Mouse (Mus musculus) left cerebral cortex, postnatal 4 days (tissue): ENCODE measurements around the gene Cxcr1. TPM values are rescaled to one million over a fixed set of nuclear protein-coding genes. Genes with fewer than 3 reads are reported as not detected.
A peak's percentile ranks its signal among the peaks of the same experiment; 100 is the strongest.

Experiments used
- DNase-seq: peaks from one replicate; pipeline ENCODE4 v3.0.0-alpha.2; 2022
- intact Hi-C: fragments of 180-260 bp; cut with DNase I; formaldehyde crosslinking; loops from one replicate; pipeline ENCODE4 v1.15.1; 2025
- total RNA-seq, 2 experiments: library from RNA; stranded (reverse); gene quantifications; 2 replicates each; pipeline ENCODE4 v1.2.3; 2021

Cxcr1 gene
- not detected for total RNA-seq

DNA sequence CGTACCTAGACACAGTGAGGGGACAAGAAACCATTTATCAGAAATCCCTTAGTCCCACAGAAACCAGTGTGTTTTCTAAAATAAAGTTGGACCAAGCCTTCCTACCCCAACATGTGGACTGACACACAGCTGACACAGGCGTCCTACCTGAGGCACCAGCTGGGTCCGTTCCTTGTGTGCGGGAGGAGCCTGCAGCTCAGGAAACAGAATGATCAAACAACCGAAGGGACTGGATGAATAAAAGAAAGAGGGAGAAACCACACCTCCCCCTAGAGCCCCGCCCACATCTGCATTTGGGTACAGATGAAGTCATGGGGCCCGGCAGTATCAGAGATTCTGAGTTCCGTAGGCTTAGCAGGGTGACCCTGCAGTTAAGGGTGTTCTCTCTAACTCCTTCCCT is at the start of gene Cxcr1:
Cxcr1 (minus strand) TSS at position 187 of the 400 bp plus-strand sequence.
- intact Hi-C loops = no loop called here
- no peak for DNase-seq

DNA sequence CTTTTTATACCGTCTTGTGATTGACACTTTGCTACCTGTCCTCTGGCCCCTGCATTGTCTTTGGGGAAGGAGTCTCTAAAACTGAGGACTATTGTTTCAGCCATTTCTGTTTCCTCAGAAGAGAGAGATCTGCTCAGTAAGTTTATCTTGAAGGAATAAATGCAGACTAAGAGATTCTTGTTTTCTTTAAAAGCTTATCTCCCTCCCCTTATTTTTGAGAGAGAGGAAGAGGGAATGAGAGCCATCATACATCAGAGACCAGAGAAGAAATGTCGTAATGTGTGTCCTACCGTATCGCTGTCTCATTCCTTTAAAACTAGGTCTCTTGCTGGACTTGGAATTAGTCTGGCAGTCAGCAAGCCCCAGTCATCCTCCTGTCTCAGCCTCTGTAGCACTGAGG is 46.4 kb upstream of the Cxcr1 start:
- intact Hi-C loops = no loop called here
- no peak for DNase-seq

DNA sequence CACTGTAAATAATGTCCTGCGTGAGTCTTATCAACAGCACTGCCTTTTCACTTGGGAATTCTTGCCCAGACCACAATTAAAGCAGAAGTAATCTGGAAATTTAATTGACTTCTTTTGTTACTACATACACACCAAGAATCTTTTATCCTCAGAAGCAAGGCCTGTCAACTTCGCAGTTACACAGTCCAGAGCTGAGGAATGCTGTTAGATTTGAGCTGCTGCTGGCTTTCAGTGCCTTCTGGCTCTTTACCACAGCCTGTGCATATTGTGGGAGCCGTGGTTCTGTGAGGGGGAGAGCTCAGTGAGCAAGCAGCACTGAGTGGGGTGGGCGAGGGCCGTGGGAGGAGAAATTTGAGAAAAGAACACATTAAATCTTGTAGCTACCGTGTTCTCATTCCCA is 45.9 kb upstream of the Cxcr1 start:
- intact Hi-C loops = no loop called here
- DNase-seq = no peak

DNA sequence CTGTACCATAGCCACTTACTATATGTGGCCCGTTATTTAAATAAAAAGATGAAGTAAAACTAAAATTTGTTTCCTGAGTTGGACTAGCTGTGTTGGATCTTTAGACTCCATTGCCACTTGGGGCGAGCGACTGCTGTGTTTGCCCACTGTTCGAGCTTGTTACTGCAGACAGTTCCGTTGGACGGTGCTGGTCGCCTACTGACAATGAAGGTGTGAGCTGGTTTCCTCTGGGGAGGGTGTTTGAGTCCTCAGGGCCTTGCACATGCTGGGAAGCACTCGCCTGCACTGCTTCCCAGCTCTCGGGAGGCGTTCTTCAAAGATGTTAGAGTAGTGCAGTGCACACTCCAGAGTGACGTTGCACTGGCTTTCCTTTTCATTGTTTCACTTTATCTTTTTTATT is 45.2 kb upstream of the Cxcr1 start:
- intact Hi-C loops = no loop called here
- DNase-seq = no peak

- DNase-seq = no peak
- intact Hi-C loops = no loop called here
Measured at GRCm38 (mm10) chr1:74239162-74239561, 44.7 kb upstream of the Cxcr1 start.

DNA sequence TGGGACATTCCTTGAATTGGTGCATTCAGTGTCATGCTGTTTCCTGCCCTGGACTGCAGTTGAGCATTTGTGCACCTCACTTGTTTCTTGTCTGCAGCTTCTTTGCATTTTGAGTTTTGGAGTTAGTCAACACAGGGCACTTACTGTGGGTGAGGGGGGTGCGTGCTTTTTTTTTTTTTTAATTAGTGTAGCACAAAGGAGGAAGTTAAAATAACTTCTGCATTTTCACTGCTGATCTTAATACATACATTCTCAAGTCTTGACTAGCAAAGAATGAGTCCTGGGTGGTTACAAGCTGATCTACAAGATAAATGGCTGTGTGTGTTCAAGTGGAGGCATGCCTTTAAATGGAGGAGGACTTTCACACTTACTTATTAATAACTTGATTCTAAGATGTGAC is 43.7 kb upstream of the Cxcr1 start:
- no peak for DNase-seq
- intact Hi-C loops = no loop called here

GRCm38 (mm10) chr1:74237671-74238070 is 43.2 kb upstream of the Cxcr1 start:
- intact Hi-C loops = no loop called here
- DNase-seq = no peak

- intact Hi-C loops = no loop called here
- no peak for DNase-seq
Measured at GRCm38 (mm10) chr1:74236590-74237317, 42.3 kb upstream of the Cxcr1 start.

- intact Hi-C loops = no loop called here
Measured at GRCm38 (mm10) chr1:74235938-74236589, 41.6 kb upstream of the Cxcr1 start, which contains the start of gene Arpc2. TSS of gene Arpc2 (plus strand) at chr1:74236084.

DNA sequence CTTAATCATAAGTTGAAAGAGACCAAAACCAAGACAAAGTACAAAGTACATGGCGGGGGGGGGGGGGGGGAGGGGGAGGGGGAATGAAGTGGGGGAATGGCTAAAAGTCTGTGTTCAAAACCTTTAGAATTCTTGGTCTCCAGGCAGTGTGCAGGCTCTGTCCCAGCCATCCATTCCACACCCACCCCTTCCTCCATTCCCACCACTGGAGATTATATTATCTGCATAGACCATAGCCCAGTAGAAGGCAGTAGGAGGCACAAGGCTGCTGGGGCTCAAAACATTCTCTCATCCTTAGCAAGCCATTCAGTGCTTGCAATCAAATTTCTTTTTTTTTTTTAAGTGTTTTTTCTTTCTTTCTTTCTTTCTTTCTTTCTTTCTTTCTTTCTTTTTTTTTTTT is 36.6 kb upstream of the Cxcr1 start:
- intact Hi-C loops = no loop called here
- DNase-seq = no peak

More at GRCm38 (mm10) chr1:74235938-74236589, 41.6 kb upstream of the Cxcr1 start, which contains the start of gene Arpc2:
- peak; percentile 97 for DNase-seq

DNA sequence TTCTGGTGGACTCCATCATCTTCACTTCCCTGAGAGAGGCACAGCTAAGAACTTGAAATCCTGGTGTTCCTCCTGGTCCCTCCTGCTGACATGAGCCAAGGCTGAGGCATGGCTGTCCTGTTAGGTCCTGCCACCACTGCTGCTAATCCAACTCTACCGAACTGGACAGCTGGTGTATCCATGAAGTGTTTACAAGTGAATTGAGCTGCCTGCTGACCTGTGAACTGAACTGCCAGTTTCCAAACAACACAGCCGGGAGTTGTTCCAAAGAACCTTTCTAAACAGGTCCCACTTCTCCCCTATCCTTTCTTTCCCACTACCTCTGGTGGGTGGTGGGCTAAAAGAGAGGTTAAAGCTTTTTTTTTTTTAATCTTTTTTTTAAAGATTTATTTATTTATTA is 35.5 kb upstream of the Cxcr1 start:
- no peak for DNase-seq
- intact Hi-C loops = no loop called here

DNA sequence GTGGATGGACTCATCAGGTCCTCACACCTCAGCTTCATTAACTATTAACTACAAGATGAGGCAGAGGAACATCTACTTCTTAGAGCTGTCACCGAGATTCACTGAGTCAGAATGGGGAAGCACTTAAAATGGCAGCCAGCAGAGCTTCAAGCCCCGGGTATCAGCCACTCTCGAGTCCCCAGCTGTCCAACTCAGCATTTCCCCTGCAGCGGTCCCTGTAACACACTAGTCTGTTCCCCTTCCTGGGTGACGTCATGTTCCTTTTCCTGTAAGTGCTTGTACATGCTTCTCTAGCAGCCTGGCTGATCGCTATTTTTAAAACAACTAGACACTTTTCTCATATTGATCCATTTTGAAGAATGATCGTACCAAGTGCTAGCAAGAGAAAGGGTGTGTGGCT is 32.9 kb upstream of the Cxcr1 start:
- intact Hi-C loops = no loop called here
- no peak for DNase-seq

DNA sequence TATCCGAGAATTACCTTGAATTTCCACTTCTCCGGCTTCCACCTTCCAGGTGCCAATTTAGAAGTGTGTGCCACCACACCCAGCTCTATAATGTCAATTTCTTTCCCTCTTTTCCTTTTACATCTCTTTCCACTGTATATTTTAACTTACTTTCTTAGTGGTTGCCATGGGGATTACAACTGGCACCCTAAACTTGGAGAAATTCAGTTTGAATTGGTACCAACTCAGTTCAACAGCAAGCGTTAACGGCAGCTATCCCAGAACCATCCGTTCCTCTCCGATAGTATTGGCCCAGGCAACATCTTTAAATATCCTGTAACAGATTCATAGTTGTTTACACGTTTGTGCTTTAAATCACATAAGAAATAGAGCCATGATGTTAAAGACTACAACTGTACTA is 25.5 kb upstream of the Cxcr1 start:
- no peak for DNase-seq
- intact Hi-C loops = no loop called here

DNA sequence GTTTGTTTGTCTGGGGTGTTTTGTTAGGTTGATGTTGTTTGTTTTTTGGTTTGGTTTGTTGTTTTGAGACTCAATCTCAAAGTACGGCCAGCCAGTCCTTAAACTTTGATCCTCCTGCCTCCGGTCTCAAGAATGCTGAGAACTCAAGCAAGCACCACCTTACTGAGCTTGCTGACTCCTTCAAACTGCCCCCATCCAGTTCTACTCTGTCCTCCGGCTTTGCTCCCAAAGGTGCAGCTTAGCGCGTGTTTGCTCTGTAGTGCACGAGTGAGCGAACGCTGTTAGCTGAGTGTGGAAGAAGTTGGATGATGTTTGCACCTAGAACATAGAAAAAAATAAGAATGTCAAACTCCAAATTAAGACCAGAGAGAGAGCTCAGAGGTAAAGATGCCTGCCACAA is 14.5 kb upstream of the Cxcr1 start:
- no peak for DNase-seq
- intact Hi-C loops = loop anchor here (10.0 kb wide), 2 partner anchors 46 to 156 kb away; partner anchors contain the start of gene Catip

- DNase-seq = peak; percentile 13
- intact Hi-C loops = loop anchor here (10.0 kb wide), 2 partner anchors 47 to 157 kb away; partner anchors contain the start of gene Catip
Measured at GRCm38 (mm10) chr1:74207906-74208305, 13.5 kb upstream of the Cxcr1 start.

- no peak for DNase-seq
- intact Hi-C loops = loop anchor here (10.0 kb wide), 2 partner anchors 48 to 158 kb away; partner anchors contain the start of gene Catip
Measured at GRCm38 (mm10) chr1:74206642-74207041, 12.2 kb upstream of the Cxcr1 start.

DNA sequence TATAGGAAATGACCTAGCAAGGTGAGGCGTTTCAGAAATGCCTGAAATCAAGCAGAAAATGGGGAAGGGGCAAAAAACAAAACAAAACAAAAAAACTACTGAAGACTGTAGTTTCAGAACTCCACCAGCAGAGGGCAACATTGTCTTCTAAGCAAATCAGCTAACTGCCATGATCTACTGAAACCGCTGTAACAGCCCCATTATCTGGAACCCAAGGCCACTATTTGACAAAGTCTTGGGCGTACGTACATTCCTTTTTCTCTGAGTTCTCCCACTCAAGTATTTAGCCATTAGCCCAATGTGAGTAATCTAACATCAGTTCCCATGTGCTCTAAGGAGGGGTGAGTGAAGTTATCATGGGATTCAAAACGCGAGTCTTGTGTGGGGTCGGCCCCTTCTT is 11.4 kb upstream of the Cxcr1 start:
- no peak for DNase-seq
- intact Hi-C loops = loop anchor here (10.0 kb wide), 2 partner anchors 49 to 159 kb away; partner anchors contain the start of gene Catip

DNA sequence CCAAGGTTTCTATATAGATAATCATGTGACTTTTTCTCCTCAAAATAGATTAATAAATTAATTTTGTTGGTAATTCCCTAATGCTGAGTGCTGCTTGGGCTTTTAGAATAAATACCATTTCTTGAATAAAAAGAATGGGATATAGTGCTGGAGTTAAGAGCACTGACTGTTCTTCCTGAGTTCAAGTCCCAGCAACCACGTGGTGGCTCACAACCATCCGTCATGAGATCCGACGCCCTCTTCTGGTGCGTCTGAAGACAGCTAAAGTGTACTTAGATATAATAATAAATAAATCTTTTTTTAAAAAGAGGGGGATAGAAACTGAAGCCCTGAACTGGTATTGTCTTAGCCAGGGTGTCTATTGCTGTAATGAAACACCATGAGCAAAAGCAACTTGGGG is 9.0 kb upstream of the Cxcr1 start:
- no peak for DNase-seq
- intact Hi-C loops = loop anchor here (10.0 kb wide), 2 partner anchors 51 to 161 kb away; partner anchors contain the start of gene Catip

DNA sequence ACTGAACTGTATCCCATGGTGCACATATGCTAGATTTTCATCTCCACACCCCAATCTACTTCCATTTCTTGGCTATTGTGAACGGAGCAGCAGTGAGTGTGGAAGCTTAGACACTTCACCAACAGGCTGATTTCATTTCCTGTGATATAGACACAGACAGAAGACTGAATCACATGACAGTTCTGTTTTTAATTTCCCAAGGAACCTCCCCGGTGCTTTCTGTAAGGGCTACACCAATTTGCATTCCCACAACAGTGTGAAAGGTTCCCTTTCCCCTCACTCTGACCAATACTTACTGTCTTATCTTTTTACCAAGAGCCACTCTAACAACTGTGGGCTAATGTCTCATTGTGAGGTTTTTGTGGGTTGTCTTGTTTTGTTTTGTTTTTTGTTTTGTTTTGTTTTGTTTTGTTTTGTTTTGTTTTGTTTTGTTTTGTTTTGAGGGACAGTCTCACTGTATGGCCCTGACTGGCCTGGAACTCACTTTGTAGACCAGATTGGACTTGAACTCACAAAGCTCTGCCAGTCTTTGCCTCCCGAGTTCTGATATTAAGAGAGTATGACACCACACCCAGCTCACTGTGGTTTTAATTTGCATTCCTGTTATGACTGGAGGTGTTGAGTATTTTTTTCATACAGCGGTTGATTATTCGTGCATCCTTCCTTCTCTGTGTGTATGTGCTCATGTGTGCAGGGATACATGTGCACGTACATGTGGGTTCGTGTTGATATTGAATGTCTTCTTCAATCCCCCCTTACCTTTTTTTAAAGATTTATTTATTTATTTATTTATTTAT is 6.8 kb upstream of the Cxcr1 start:
- no peak for DNase-seq
- intact Hi-C loops = loop anchor here (10.0 kb wide), 2 partner anchors 54 to 164 kb away; partner anchors contain the start of gene Catip

GRCm38 (mm10) chr1:74199046-74199445 is 4.6 kb upstream of the Cxcr1 start:
- DNase-seq = no peak
- intact Hi-C loops = loop anchor here (5.0 kb wide), 1 partner anchor 297 kb away; no protein-coding TSS in a partner anchor
